Mouse (Mus musculus) heart, postnatal 0 days (tissue): ENCODE measurements around the gene Hif1an.

ENCODE experiments used
- CTCF ChIP-seq: IDR thresholded peaks from 2 replicates; pipeline ENCODE4 v1.5.1; 2016; ENCODE audit warnings: antibody characterized with exemption, control low read depth, low read depth
- EP300 ChIP-seq: IDR thresholded peaks from 2 replicates; pipeline ENCODE4 v1.6.1; 2016; ENCODE audit warnings: antibody characterized with exemption, low read depth

DNA sequence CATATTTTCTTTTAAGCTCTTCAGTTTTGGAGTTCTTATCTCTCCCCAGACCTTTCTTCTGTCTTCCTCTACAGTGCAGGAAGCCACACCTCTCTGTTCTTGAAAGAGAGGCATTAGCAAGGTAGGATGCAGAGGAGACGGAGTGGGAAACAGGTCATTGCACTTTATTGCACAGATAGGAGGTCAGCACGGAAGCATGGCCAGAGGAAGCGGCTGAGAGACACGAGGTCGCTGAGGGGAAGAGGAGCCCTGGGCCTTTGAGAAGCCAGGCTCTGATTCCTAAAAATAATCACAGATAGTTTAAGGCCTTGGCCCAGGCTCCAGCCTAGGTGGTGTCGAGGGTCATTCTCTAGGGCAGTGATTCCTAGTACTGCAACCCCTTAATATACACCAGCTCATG, 46.9 kb upstream of the Hif1an start:
- TF ChIP-seq CTCF, result no peak
- TF ChIP-seq EP300, result no peak
